Mouse (Mus musculus) liver, embryonic 14.5 days (tissue): ENCODE data around the gene Abhd4.

Source experiments
- CTCF ChIP-seq: IDR thresholded peaks from 2 replicates; pipeline ENCODE4 v1.5.1; 2016; ENCODE audit warnings: antibody characterized with exemption, low read depth, control low read depth
- EP300 ChIP-seq: IDR thresholded peaks from 2 replicates; pipeline ENCODE4 v1.6.1; 2016; ENCODE audit warnings: antibody characterized with exemption, low read depth

GRCm38 (mm10) chr14:54214477-54214876, 39.5 kb upstream of the Abhd4 start:
- no peak for TF ChIP-seq CTCF
- no peak for TF ChIP-seq EP300
